ENCODE assay signal across 8 mouse cellular contexts in genomic region chr5:120106424-120107073, GRCm38 (mm10). TPM values are rescaled to one million over a fixed set of nuclear protein-coding genes. Genes with fewer than 3 reads are reported as not detected.
A peak's percentile ranks its signal among the peaks of the same experiment; 100 is the strongest.
DNase-seq lines count a peak whose midpoint lies in the region; ATAC-seq and TF ChIP-seq lines count a peak whose summit lies in the region.

No protein-coding gene starts in this region.

- no peak overlapping the region for H3K4me2 ChIP-seq in heart, embryonic 11.5 days
- H3K4me2 ChIP-seq in heart, embryonic 12.5 days, result no peak overlapping the region

- DNase-seq in heart, postnatal 4 days, result peak; percentile 35
- DNase-seq in 416B (ENCODE audit: low read depth) (peak; percentile 63), MEL (ENCODE audit: low read depth, low spot score) (peak; percentile 67)
- peak; percentile 69 for DNase-seq in naive thymus-derived CD4-positive, alpha-beta T cell, adult 2 months (ENCODE audit: low read depth)
- DNase-seq in urinary bladder, adult 18-20 months (ENCODE audit: low spot score in 2 of 2), result no peak

- no peak overlapping the region for H3K9ac ChIP-seq in heart, embryonic 11.5 days (ENCODE audit: low read depth, low read length)
- no peak overlapping the region for H3K9ac ChIP-seq in MEL (ENCODE audit: control insufficient read depth, low read depth, low read length, poor library complexity, severe bottlenecking)
- no peak overlapping the region for H3K9ac ChIP-seq in heart, embryonic 12.5 days

- H3K27ac ChIP-seq in heart, embryonic 11.5 days (ENCODE audit: low read depth, low read length), result no peak overlapping the region
- H3K27ac ChIP-seq in MEL (ENCODE audit: control insufficient read depth, low read depth, low read length), result no peak overlapping the region
- no peak overlapping the region for H3K27ac ChIP-seq in heart, embryonic 12.5 days (ENCODE audit: poor library complexity, severe bottlenecking)

- peak; percentile 84 for TF ChIP-seq RAD21 in MEL (IDR thresholded peaks at IDR 0.05; ENCODE audit: low read depth, low read length)

- H3K36me3 ChIP-seq in heart, embryonic 11.5 days (ENCODE audit: control insufficient read depth, insufficient read depth, low read length), result no peaks in the 10 kb centered on the region
- no peaks in the 10 kb centered on the region for H3K36me3 ChIP-seq in MEL (ENCODE audit: control insufficient read depth in 1 of 2, insufficient read depth in 2 of 2, low read length in 2 of 2)
- H3K36me3 ChIP-seq in heart, embryonic 12.5 days, result no peaks in the 10 kb centered on the region

- no peaks in the 10 kb centered on the region for H3K79me2 ChIP-seq in MEL (ENCODE audit: control insufficient read depth, insufficient read depth, low read length, poor library complexity)

- no peak for ATAC-seq in heart, embryonic 11.5 days (replicated peaks; ENCODE audit: insufficient number of reproducible peaks, low FRiP score, low TSS enrichment)
- peak; percentile 51 to 65; a peak in 2 of 4 replicates for ATAC-seq in hematopoietic stem cell, adult 5-6 weeks (replicated peaks in 1 of 2; ENCODE audit: insufficient read depth in 1 of 2, low FRiP score in 2 of 2, low TSS enrichment in 1 of 2, low read depth in 1 of 2, poor library complexity in 2 of 2, severe bottlenecking in 2 of 2)
- ATAC-seq in heart, embryonic 12.5 days (ENCODE audit: insufficient number of reproducible peaks, low FRiP score), result no peak

- no peaks in the 10 kb centered on the region for H3K9me3 ChIP-seq in heart, embryonic 11.5 days (replicated peaks; ENCODE audit: control insufficient read depth, low read length)
- no peaks in the 10 kb centered on the region for H3K9me3 ChIP-seq in MEL (replicated peaks; ENCODE audit: insufficient read depth, low read length)
- H3K9me3 ChIP-seq in heart, embryonic 12.5 days (replicated peaks), result no peaks in the 10 kb centered on the region

- TF ChIP-seq EP300 in MEL (IDR thresholded peaks at IDR 0.05; ENCODE audit: low read depth in 1 of 2, low read length in 2 of 2), result peak in 1 of 2 experiments; percentile 21; a peak in 1 of 4 replicates

- H3K4me3 ChIP-seq in heart, embryonic 11.5 days (ENCODE audit: low read depth, low read length), result no peak overlapping the region
- no peak overlapping the region for H3K4me3 ChIP-seq in MEL (ENCODE audit: control insufficient read depth in 1 of 2, insufficient read depth in 1 of 2, low read depth in 2 of 2, low read length in 2 of 2)
- no peak overlapping the region for H3K4me3 ChIP-seq in heart, embryonic 12.5 days

- TF ChIP-seq CTCF in MEL (IDR thresholded peaks at IDR 0.05 in 2 of 3, conservative IDR thresholded peaks at IDR 0.05 in 1 of 3; ENCODE audit: control insufficient read depth in 1 of 3, insufficient read depth in 1 of 3, low read depth in 2 of 3, low read length in 3 of 3, poor library complexity in 1 of 3, severe bottlenecking in 1 of 3), result peak; percentile 74 to 89 (median 87)

- no peak for TF ChIP-seq POLR2A in MEL (IDR thresholded peaks at IDR 0.05; ENCODE audit: control insufficient read depth in 1 of 2, insufficient read depth in 1 of 2, low read depth in 1 of 2, low read length in 2 of 2, poor library complexity in 1 of 2)

- no peaks in the 10 kb centered on the region for H3K27me3 ChIP-seq in heart, embryonic 11.5 days (ENCODE audit: control insufficient read depth, insufficient read depth, low read length)
- H3K27me3 ChIP-seq in MEL (ENCODE audit: control insufficient read depth in 1 of 2, insufficient read depth in 2 of 2, low read length in 2 of 2), result peaks cover 0 to 2% of the 10 kb centered on the region in 2 experiments; a peak in 1 of 4 replicates
- H3K27me3 ChIP-seq in heart, embryonic 12.5 days (replicated peaks), result peaks cover 13% of the 10 kb centered on the region

- WGBS in heart, embryonic 11.5 days (ENCODE audit: insufficient replicate concordance), result 23% methylated on average over 12 of the region's 12 CpGs
- 18% methylated on average over 12 of the region's 12 CpGs for WGBS in heart, embryonic 12.5 days

- H3K4me1 ChIP-seq in heart, embryonic 11.5 days (ENCODE audit: control insufficient read depth, insufficient read depth, low read length), result peaks cover 7% of the 10 kb centered on the region; the same call in 1 of the 2 replicates
- H3K4me1 ChIP-seq in MEL (ENCODE audit: control insufficient read depth in 1 of 2, insufficient read depth in 2 of 2, low read length in 2 of 2), result peaks cover 0 to 4% of the 10 kb centered on the region in 2 experiments; a peak in 2 of 4 replicates
- H3K4me1 ChIP-seq in heart, embryonic 12.5 days (replicated peaks), result peaks cover 6% of the 10 kb centered on the region; the same call in 1 of the 2 replicates

TF ChIP-seq in MEL, 35 proteins besides CTCF, POLR2A, EP300 and RAD21:
- TF ChIP-seq ZNF384 (IDR thresholded peaks at IDR 0.05; ENCODE audit: low read depth, low read length) (no peak), MYC (IDR thresholded peaks at IDR 0.05; ENCODE audit: low read depth, low read length) (no peak), ZKSCAN1 (IDR thresholded peaks at IDR 0.05; ENCODE audit: low read depth, low read length) (no peak), TAL1 (IDR thresholded peaks at IDR 0.05; ENCODE audit: low read length) (no peak), SIN3A (IDR thresholded peaks at IDR 0.05; ENCODE audit: low read length) (0 out of 2 replicates have a peak, but pooled peaks have one; percentile 38), MXI1 (IDR thresholded peaks at IDR 0.05; ENCODE audit: low read depth, low read length) (no peak), ELF1 (IDR thresholded peaks at IDR 0.05; ENCODE audit: low read depth, low read length) (no peak), CHD2 (IDR thresholded peaks at IDR 0.05; ENCODE audit: low read length) (no peak), GATA1 (IDR thresholded peaks at IDR 0.05; ENCODE audit: low read depth, low read length) (0 out of 2 replicates have a peak, but pooled peaks have one; percentile 40), E2F4 (IDR thresholded peaks at IDR 0.05; ENCODE audit: borderline replicate concordance, low read depth, low read length) (no peak), GABPA (IDR thresholded peaks at IDR 0.05; ENCODE audit: low read depth, low read length) (no peak), SMC3 (IDR thresholded peaks at IDR 0.05; ENCODE audit: low read depth, low read length) (peak; percentile 76), BHLHE40 (IDR thresholded peaks at IDR 0.05; ENCODE audit: borderline replicate concordance, low read depth, low read length) (0 out of 2 replicates have a peak, but pooled peaks have one; percentile 33), ZC3H11A (IDR thresholded peaks at IDR 0.05; ENCODE audit: low read depth, low read length) (peak; percentile 65), MAX (IDR thresholded peaks at IDR 0.05; ENCODE audit: low read length) (0 out of 2 replicates have a peak, but pooled peaks have one; percentile 15), ETS1 (IDR thresholded peaks at IDR 0.05; ENCODE audit: low read depth, low read length) (no peak), JUND (IDR thresholded peaks at IDR 0.05; ENCODE audit: low read depth, low read length) (no peak), TCF12 (IDR thresholded peaks at IDR 0.05; ENCODE audit: low read depth, low read length) (peak; percentile 31; the same call in 1 of the 2 replicates), TBP (IDR thresholded peaks at IDR 0.05; ENCODE audit: low read depth, low read length) (no peak), USF1 (IDR thresholded peaks at IDR 0.05; ENCODE audit: low read depth, low read length) (0 out of 2 replicates have a peak, but pooled peaks have one; percentile 30), POLR2AphosphoS2 (IDR thresholded peaks at IDR 0.05; ENCODE audit: low read length) (no peak), RCOR1 (IDR thresholded peaks at IDR 0.05; ENCODE audit: low read depth, low read length) (0 out of 2 replicates have a peak, but pooled peaks have one; percentile 11), HCFC1 (IDR thresholded peaks at IDR 0.05; ENCODE audit: low read depth, low read length) (no peak)
TF ChIP-seq in MEL: peak in this region for 9.

RNA-seq across cellular contexts. Expression of gene Rbm19, which starts 9.7 kb away (rescaled TPM):
- 10 to 100 TPM; 18.4 to 21.7 TPM for total RNA-seq in heart, postnatal 4 days (2021)
- 13.5 and 15.8 TPM in 2 replicates for polyA plus RNA-seq in heart, embryonic 11.5 days (2014; fragmentation: Nextera tagmentation; extraction: Ambion mirVana)
- total RNA-seq in MEL (2012; rRNA removed), result 57.1 and 66.3 TPM in 2 replicates
- polyA plus RNA-seq in MEL (2012; ENCODE audit: insufficient read depth in 1 of 2, insufficient read length in 2 of 2, low read depth in 1 of 2, low replicate concordance in 2 of 2, missing spikeins in 1 of 2), result 10 to 100 TPM in 1 of 2 experiments, not detected in 1; 74.3 TPM
- 17.3 and 19.5 TPM in 2 replicates for total RNA-seq in hematopoietic stem cell, adult 5-6 weeks (2017)
- polyA plus RNA-seq in heart, embryonic 12.5 days (2016; fragmentation: Nextera tagmentation; extraction: Ambion mirVana), result 21.9 and 22.8 TPM in 2 replicates

Comparison
In these comparisons a context has a peak if more than half of its experiments do, and no peak if none do; other contexts are left out.
1. DNase-seq: peak in heart, postnatal 4 days (single experiment), 416B (single experiment), MEL (single experiment) and naive thymus-derived CD4-positive, alpha-beta T cell, adult 2 months (single experiment); none in urinary bladder, adult 18-20 months (0 of 2).
2. ATAC-seq: peak in hematopoietic stem cell, adult 5-6 weeks (2 of 2); none in heart, embryonic 11.5 days (single experiment) and heart, embryonic 12.5 days (single experiment).